Mouse (Mus musculus) embryonic facial prominence, embryonic 13.5 days (tissue): ENCODE measurements around the gene Elmo1. TPM values are rescaled to one million over a fixed set of nuclear protein-coding genes. Genes with fewer than 3 reads are reported as not detected.

Experiments used
- ATAC-seq: fragments of 200-750 bp; cut with Nextera tagmentation; 2 replicates; pipeline ENCODE4 v1.8.0; 2017; ENCODE audit warnings: low read depth; ENCODE audit not compliant: insufficient number of reproducible peaks, insufficient read depth, low FRiP score, low TSS enrichment
- H3K27ac ChIP-seq: fragments of 300-500 bp; sonication (generic); 2 replicates; pipeline ENCODE4 v1.5.1; 2015; ENCODE audit warnings: moderate library complexity, mild to moderate bottlenecking, inconsistent platforms
- H3K27me3 ChIP-seq: fragments of 300-500 bp; sonication (generic); 2 replicates; pipeline ENCODE4 v1.6.1; 2015; ENCODE audit warnings: mild to moderate bottlenecking, inconsistent platforms
- H3K36me3 ChIP-seq: fragments of 300-500 bp; sonication (generic); 2 replicates; pipeline ENCODE4 v1.6.1; 2015; ENCODE audit warnings: mild to moderate bottlenecking, inconsistent platforms
- H3K4me1 ChIP-seq: fragments of 300-500 bp; sonication (generic); 2 replicates; pipeline ENCODE4 v1.6.1; 2015; ENCODE audit warnings: inconsistent platforms
- H3K4me2 ChIP-seq: fragments of 300-500 bp; sonication (generic); 2 replicates; pipeline ENCODE4 v1.6.1; 2015; ENCODE audit warnings: moderate library complexity, mild to moderate bottlenecking, inconsistent platforms
- H3K4me3 ChIP-seq: fragments of 300-500 bp; sonication (generic); 2 replicates; pipeline ENCODE4 v1.5.1; 2015; ENCODE audit warnings: mild to moderate bottlenecking, inconsistent platforms
- H3K9ac ChIP-seq: fragments of 300-500 bp; sonication (generic); 2 replicates; pipeline ENCODE4 v1.6.1; 2015; ENCODE audit warnings: mild to moderate bottlenecking, inconsistent platforms
- H3K9me3 ChIP-seq: fragments of 300-500 bp; sonication (generic); 2 replicates; pipeline ENCODE4 v1.6.1; 2016; ENCODE audit warnings: inconsistent platforms
- WGBS: fragments of 180-500 bp; shearing (Covaris S2); methylation state at CpG from one replicate; pipeline ENCODE4 v1.1.7; 2015; ENCODE audit warnings: mixed read lengths; 5-methylcytosine and 5-hydroxymethylcytosine counted together
- polyA plus RNA-seq: library from polyadenylated mRNA; unstranded; fragments of >200 nt; fragmentation: Nextera tagmentation; extraction: Ambion mirVana; gene quantifications from 2 replicates; pipeline ENCODE4 v1.2.1, GENCODE M21; 2015

Gene Elmo1
- polyA plus RNA-seq, 1 experiment from 2014 or later = 15.6 TPM

DNA sequence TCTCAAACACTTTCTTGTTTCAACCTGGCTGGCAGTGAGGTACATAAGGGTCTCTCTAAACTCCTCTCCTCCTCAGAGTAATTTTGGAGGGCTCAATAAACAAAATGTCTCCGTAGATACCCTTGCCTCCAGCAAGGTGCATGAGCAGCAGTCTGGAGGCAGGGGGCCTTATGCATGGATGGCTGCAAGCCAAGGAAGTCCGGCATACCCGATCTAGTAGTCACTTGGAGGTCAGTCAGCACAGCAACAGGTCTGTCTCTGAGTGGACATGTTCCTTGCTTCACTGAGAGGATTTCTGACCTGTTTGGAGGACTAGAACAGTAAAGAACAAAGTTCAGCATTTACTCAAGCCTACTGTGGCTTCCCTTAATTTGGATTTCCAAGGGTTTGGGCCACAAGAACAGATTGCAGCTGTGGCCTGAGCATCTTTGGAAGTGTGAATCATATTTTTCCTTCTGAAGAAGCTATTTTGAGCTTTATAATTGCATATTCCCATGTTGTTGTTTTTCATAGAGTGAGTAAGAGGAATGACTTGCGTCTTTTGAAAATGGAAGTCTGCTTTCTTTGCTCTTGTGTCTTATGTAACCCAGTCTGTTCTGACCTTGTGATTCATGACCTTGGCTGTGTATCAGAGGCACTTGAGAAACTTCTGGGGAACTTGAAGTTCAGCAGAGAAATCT is 296.2 kb downstream of the Elmo1 start:
- Histone ChIP-seq H3K27ac (no peak overlapping the region), H3K4me2 (no peak overlapping the region), H3K36me3 (no peaks in the 10 kb centered on the region), H3K4me1 (no peaks in the 10 kb centered on the region), H3K27me3 (no peaks in the 10 kb centered on the region), H3K9me3 (no peaks in the 10 kb centered on the region), H3K4me3 (no peak overlapping the region), H3K9ac (no peak overlapping the region)
- ATAC-seq = no peak
- 82% methylated on average over 4 of the region's 4 CpGs for WGBS

DNA sequence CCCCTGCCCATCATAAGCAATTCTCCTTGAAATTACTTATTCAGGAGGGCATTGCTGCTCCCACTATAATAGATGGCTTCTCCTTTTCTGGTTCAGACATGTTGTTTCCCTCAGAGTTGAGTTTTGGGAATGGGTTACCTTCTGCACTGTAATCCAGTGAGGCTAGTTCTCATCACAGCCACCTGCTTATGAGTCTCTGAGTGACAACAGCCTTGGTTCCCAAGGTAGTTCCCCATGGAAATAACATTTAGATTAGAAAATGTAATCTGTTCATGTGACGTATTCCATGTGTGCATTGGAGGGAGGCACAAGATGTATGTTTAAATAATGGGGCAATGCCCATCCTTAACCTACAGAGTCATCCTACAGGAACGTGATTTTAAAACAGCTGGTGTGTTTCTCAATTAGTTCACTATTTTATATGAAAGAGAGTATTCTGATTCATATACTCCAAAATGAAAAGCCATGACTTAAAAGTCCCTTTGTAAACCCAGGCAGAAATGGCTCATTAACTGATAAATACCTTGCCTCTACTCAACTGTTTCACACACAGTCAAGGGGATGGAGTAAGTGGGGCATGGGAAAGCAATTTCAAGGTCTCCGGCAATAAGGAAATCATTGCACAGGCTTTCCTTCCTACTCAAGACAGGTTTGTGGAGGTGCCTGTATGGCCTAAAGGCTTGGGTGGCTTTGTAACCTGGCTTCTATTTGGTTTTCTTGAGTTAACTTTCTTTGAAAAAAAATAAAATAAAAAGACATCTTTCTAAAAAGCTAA is 302.6 kb downstream of the Elmo1 start:
- Histone ChIP-seq H3K4me2 (no peak overlapping the region), H3K27me3 (no peaks in the 10 kb centered on the region), H3K36me3 (no peaks in the 10 kb centered on the region), H3K4me1 (no peaks in the 10 kb centered on the region), H3K4me3 (no peak overlapping the region), H3K9me3 (no peaks in the 10 kb centered on the region), H3K27ac (no peak overlapping the region), H3K9ac (no peak overlapping the region)
- no peak for ATAC-seq
- WGBS = 83% methylated on average over 3 of the region's 3 CpGs

DNA sequence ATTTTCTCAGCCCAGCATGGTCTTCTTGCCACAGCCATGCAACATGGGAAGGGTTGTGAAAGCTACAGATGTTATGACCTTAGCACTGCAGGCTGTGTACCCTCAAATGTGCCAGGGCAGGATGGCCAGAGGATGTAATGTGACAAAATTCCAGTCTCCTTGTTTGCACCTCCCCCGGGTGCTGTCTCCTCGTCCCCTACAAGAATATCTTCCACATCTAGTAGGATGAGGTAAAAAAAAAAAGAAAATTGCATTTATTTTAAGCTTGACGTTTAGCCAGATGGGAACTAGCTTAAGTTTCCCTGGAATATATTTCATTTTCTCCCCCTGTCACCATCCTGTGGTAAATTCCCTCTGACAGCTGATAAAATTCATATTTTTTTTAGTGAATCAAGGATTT is 307.3 kb downstream of the Elmo1 start:
- no peak for ATAC-seq
- H3K36me3 ChIP-seq = no peaks in the 10 kb centered on the region
- 59% methylated on average over 3 of the region's 3 CpGs for WGBS
- H3K4me2 ChIP-seq = no peak overlapping the region
- H3K9me3 ChIP-seq = no peaks in the 10 kb centered on the region
- H3K27me3 ChIP-seq = no peaks in the 10 kb centered on the region
- no peaks in the 10 kb centered on the region for H3K4me1 ChIP-seq
- H3K9ac ChIP-seq = no peak overlapping the region
- H3K27ac ChIP-seq = no peak overlapping the region
- no peak overlapping the region for H3K4me3 ChIP-seq

DNA sequence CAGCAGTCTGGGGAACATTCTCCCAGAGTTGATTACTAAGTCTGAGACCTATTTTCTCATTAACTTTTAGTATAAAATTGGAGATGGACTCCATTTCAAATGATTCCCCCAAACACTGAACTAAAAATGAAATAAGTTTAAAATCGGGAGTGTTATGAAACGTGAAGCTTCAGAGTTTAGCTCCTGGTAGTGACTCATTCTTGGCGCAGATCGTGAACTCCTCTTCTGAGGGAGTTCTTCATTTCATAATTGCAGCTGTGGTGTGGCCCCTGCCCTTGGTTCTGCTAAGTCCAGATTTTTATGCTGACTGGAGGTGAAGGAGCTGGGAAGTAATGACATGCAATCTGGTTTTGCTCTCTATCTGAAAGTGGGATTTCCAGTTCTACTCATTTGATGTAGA is 307.9 kb downstream of the Elmo1 start:
- Histone ChIP-seq H3K4me3 (no peak overlapping the region), H3K4me2 (no peak overlapping the region), H3K27me3 (no peaks in the 10 kb centered on the region), H3K36me3 (no peaks in the 10 kb centered on the region), H3K4me1 (no peaks in the 10 kb centered on the region), H3K27ac (no peak overlapping the region), H3K9ac (no peak overlapping the region), H3K9me3 (no peaks in the 10 kb centered on the region)
- no peak for ATAC-seq
- 67% methylated on average over 4 of the region's 4 CpGs for WGBS

DNA sequence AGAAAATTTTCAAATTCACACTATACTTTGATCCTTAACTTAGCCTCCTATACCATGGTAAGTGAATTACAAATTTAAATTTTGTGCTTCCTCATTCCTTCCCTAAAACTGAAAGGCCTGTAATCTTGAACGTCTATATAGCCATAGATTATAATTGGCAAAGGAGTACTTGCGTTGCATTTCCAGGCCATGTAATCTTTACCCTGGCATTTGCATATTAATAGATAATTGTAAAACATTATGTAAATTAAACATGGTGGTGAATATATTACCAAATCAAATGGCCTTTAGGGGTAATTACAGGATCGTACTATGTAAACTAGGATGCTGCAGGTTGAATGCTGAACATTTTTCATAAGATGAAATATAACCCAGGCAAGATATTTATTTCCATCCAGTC is 314.1 kb downstream of the Elmo1 start:
- Histone ChIP-seq H3K4me1 (no peaks in the 10 kb centered on the region), H3K9ac (no peak overlapping the region), H3K4me2 (no peak overlapping the region), H3K27ac (no peak overlapping the region), H3K4me3 (no peak overlapping the region), H3K9me3 (no peaks in the 10 kb centered on the region), H3K27me3 (no peaks in the 10 kb centered on the region), H3K36me3 (no peaks in the 10 kb centered on the region)
- ATAC-seq = no peak
- WGBS = 69% methylated on average over 3 of the region's 3 CpGs

DNA sequence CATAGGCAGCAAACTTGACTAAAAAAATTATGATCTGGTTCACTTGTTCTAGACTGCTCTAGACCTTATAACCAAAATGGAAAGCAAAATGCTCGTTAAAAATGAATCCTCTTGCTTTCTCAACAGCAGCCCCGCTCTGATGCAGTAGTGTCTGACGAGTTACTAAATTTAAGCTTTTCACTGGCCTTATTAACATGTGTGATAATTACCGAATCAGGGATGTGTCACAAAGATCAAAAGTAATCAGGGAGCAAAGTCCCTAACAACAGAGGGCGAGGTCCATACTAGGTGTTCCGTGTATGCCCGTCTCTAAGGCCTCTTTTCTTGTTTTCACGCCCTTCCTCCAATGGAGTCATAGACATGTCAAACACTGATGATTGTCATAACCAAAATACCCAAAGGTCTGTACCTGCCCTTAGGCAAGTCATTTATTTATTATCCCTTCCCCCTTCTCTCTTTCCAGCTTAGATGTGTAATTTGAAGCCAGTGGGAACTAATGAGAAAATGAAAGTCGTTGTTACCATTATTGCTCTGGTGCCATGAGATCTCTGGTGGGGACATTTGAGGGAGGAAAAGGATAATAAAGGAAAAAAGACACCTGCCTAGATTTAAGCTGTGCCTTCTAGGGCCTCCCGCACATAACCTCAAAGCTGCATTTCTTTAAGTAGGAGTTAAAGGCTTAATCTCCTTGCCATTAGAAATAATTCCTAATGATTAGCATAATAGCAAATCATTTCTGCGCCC is 316.2 kb downstream of the Elmo1 start:
- no peak for ATAC-seq
- H3K4me3 ChIP-seq = no peak overlapping the region
- 74% methylated on average over 11 of the region's 11 CpGs for WGBS
- no peaks in the 10 kb centered on the region for H3K9me3 ChIP-seq
- no peak overlapping the region for H3K9ac ChIP-seq
- no peaks in the 10 kb centered on the region for H3K4me1 ChIP-seq
- H3K27ac ChIP-seq = no peak overlapping the region
- no peaks in the 10 kb centered on the region for H3K27me3 ChIP-seq
- no peak overlapping the region for H3K4me2 ChIP-seq
- no peaks in the 10 kb centered on the region for H3K36me3 ChIP-seq

DNA sequence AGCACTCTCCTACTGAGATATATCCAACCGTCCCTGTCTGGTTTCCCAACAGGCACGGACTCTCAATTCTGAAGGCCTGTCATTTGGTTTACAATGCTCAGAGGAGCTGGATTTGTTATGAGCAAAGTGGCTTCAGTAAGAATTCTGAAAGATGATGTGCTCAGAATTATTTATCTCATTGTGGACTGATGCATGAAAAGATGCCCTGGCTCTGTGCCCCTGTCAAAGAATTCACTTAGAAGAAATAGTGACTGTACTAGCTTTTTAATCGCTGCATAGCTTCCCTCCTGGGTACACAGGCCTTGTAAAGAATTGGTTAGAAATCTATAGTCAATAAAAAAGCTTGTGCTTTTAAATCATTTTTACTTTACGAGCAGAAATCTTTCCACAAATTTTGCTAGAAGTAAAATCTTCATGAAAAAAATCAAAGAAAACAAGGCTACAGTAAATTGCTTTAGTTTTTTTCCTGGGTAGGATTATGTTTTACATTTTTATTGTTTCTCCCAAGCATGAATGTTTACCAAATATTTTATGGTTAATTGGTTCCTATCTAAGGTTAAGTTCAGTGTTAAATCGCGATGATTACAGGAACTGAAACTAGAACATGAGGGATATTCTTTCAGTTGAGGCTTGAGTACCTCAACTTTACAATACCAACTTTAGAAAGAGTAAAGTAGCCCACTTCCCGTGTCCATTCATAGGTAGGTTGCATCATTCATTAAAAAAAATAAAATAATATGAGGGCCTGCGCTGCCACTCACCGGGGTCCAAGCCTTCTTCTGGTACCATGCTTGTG is 320.1 kb downstream of the Elmo1 start:
- 88% methylated on average over 9 of the region's 9 CpGs for WGBS
- no peak overlapping the region for H3K4me3 ChIP-seq
- no peaks in the 10 kb centered on the region for H3K27me3 ChIP-seq
- no peak overlapping the region for H3K4me2 ChIP-seq
- H3K9ac ChIP-seq = no peak overlapping the region
- H3K9me3 ChIP-seq = no peaks in the 10 kb centered on the region
- no peaks in the 10 kb centered on the region for H3K36me3 ChIP-seq
- no peaks in the 10 kb centered on the region for H3K4me1 ChIP-seq
- ATAC-seq = no peak
- H3K27ac ChIP-seq = no peak overlapping the region

DNA sequence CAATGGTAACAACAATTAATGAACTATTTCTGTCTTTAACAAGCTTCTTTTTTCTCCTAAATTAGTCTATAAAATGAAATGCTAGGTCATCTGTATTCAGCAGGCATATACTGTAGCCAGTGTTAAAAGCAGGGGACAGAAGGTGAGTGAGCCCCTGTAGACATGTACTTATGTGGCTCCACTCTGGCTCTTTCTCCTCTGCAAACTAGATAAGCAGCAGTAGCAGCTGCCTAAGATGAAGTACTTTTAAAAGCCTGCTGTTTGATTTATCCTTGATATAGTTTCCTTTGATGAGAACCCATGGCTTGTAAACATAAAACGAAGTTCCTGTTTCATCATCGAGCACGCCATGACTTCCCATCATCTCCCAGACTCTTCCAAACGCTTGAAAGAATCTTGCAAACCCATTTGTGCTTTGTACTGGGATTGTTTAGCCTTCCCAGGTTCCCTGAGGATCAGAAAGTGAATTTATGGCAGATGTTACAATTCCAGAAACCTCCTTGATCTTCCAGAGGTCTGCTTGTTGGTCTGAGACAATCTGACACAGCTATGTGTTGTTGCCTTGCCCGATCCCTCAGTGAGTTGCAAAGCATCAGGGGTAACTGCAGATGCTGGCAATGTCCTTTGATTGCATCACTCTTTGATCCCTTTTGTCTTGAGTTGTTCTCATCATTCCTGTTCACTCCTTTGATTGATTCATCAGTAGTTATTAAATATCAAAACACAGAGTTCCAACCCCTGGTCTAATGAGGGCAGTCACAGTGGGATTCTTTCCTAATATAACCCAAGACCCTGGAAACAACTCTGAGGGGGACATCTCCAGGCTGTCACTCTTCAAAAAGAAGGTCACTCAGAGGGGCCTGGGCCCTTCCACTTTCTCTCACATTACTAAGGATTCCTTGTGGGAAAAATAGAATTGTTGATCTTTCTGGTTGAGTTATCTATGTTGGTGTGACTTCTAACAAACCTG is 326.6 kb downstream of the Elmo1 start:
- no peaks in the 10 kb centered on the region for H3K27me3 ChIP-seq
- no peak overlapping the region for H3K9ac ChIP-seq
- H3K4me3 ChIP-seq = no peak overlapping the region
- H3K9me3 ChIP-seq = no peaks in the 10 kb centered on the region
- no peaks in the 10 kb centered on the region for H3K4me1 ChIP-seq
- WGBS = 55% methylated on average over 5 of the region's 5 CpGs
- no peak overlapping the region for H3K27ac ChIP-seq
- no peak for ATAC-seq
- no peak overlapping the region for H3K4me2 ChIP-seq
- no peaks in the 10 kb centered on the region for H3K36me3 ChIP-seq

DNA sequence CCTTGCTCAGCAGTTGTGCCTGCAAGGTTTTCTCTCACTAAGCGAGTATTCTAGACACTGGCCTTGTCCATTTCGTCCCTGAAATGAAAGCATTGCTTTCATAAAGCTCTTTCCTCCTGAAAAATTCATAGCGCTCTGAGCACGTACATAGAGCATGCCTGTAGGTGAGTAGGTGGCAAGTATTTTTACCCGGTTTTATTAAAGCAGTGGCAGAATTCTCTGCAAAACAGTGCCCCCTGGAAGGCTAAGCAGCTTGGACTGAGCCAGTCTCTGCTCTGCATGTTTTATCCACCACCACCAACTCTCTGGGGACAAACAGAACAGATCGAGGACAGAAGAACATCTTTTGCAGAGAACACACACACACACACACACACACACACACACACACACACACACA is 340.6 kb downstream of the Elmo1 start:
- no peak overlapping the region for H3K4me2 ChIP-seq
- H3K4me3 ChIP-seq = no peak overlapping the region
- H3K27ac ChIP-seq = no peak overlapping the region
- WGBS = 71% methylated on average over 6 of the region's 6 CpGs
- no peak overlapping the region for H3K9ac ChIP-seq
- H3K36me3 ChIP-seq = no peaks in the 10 kb centered on the region
- H3K27me3 ChIP-seq = no peaks in the 10 kb centered on the region
- no peak for ATAC-seq
- no peaks in the 10 kb centered on the region for H3K4me1 ChIP-seq
- no peaks in the 10 kb centered on the region for H3K9me3 ChIP-seq

DNA sequence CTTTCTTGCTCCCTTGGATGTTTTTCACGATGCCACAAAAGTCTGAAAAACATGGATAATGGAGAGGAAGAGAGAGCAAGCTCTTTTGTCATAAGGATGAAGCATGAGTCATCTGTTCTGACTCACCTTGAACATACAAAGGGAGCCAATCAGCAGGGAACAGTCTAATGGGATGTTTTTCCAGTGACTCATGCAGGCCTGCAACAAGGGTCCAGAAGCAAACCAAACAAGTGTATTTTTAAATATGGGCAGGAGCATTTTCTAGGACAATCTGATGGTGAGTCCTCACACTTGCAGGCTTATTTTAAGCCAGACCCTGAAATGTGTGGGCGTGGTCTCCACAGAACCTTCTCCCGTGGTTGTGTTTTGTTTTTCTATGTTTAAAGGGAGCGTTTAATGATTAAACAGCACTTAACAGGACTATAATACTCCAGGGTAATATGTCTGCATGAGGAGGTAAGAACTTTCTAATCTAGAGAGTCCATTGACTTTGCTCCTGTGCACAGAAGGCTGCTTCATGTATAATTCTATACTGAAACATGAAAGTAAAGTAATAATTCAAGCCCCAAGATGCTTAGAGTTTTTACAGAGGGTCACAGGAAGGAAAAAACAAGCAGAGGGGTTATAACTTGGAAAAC is 342.9 kb downstream of the Elmo1 start:
- no peak for ATAC-seq
- WGBS = 80% methylated on average over 4 of the region's 4 CpGs
- Histone ChIP-seq H3K27ac (no peak overlapping the region), H3K4me2 (no peak overlapping the region), H3K27me3 (no peaks in the 10 kb centered on the region), H3K9me3 (no peaks in the 10 kb centered on the region), H3K36me3 (no peaks in the 10 kb centered on the region), H3K4me1 (no peaks in the 10 kb centered on the region), H3K4me3 (no peak overlapping the region), H3K9ac (no peak overlapping the region)
